Mouse (Mus musculus) hindbrain, embryonic 16.5 days (tissue): Measurements from ENCODE around the gene Ppp6r3. TPM values are rescaled to one million over a fixed set of nuclear protein-coding genes. Genes with fewer than 3 reads are reported as not detected.

Experiments
- ATAC-seq: fragments of 200-750 bp; cut with Nextera tagmentation; 2 replicates; pipeline ENCODE4 v1.8.0; 2017; ENCODE audit warnings: moderate TSS enrichment, moderate library complexity
- H3K27ac ChIP-seq: fragments of 300-500 bp; sonication (generic); 2 replicates; pipeline ENCODE4 v1.5.1; 2014; ENCODE audit warnings: low read depth, mild to moderate bottlenecking, control low read depth, low read length, moderate library complexity
- H3K27me3 ChIP-seq: fragments of 300-500 bp; sonication (generic); replicated peaks from 2 replicates; pipeline ENCODE4 v1.6.1; 2014; ENCODE audit warnings: low read length; ENCODE audit not compliant: control insufficient read depth, insufficient read depth
- H3K36me3 ChIP-seq: fragments of 300-500 bp; sonication (generic); 2 replicates; pipeline ENCODE4 v1.6.1; 2014; ENCODE audit warnings: mild to moderate bottlenecking, low read length, moderate library complexity, mixed read lengths; ENCODE audit not compliant: control insufficient read depth, insufficient read depth
- H3K4me1 ChIP-seq: fragments of 300-500 bp; sonication (generic); 2 replicates; pipeline ENCODE4 v1.6.1; 2014; ENCODE audit warnings: low read depth, low read length; ENCODE audit not compliant: control insufficient read depth, insufficient read depth
- H3K4me2 ChIP-seq: fragments of 300-500 bp; sonication (generic); 2 replicates; pipeline ENCODE4 v1.6.1; 2014; ENCODE audit warnings: mild to moderate bottlenecking, low read length, control low read depth, moderate library complexity
- H3K4me3 ChIP-seq: fragments of 300-500 bp; sonication (generic); 2 replicates; pipeline ENCODE4 v1.5.1; 2014; ENCODE audit warnings: mild to moderate bottlenecking, low read length, control low read depth, moderate library complexity
- H3K9ac ChIP-seq: fragments of 300-500 bp; sonication (generic); 2 replicates; pipeline ENCODE4 v1.6.1; 2014; ENCODE audit warnings: low read depth, mild to moderate bottlenecking, control low read depth, low read length, moderate library complexity
- H3K9me3 ChIP-seq: fragments of 300-500 bp; sonication (generic); 2 replicates; pipeline ENCODE4 v1.6.1; 2014; ENCODE audit warnings: mild to moderate bottlenecking, low read length, moderate library complexity; ENCODE audit not compliant: control insufficient read depth
- WGBS: fragments of 180-500 bp; shearing (Covaris S2); extraction: QIAGEN DNeasy Blood & Tissue Kit; methylation state at CpG from one replicate; pipeline ENCODE4 v1.1.7; 2014; 5-methylcytosine and 5-hydroxymethylcytosine counted together
- polyA plus RNA-seq: library from polyadenylated mRNA; unstranded; fragments of >200 nt; fragmentation: Nextera tagmentation; extraction: Ambion mirVana; gene quantifications from 2 replicates; pipeline ENCODE4 v1.2.1, GENCODE M21; 2015

Gene Ppp6r3
- polyA plus RNA-seq, 1 experiment from 2014 or later = 49.7 TPM

GRCm38 (mm10) chr19:3451649-3452048 lies 123.9 kb downstream of the Ppp6r3 start:
- H3K9ac ChIP-seq = no peak overlapping the region
- no peak overlapping the region for H3K27ac ChIP-seq
- H3K27me3 ChIP-seq = no peaks in the 10 kb centered on the region
- peaks cover 5% of the 10 kb centered on the region for H3K4me1 ChIP-seq
- WGBS = 45% methylated on average over 6 of the region's 6 CpGs
- ATAC-seq = peak; percentile 44
- H3K4me2 ChIP-seq = no peak overlapping the region
- 0 out of 2 replicates have a peak, but pooled peaks cover under 1% of the 10 kb centered on the region for H3K36me3 ChIP-seq
- H3K9me3 ChIP-seq = no peaks in the 10 kb centered on the region
- H3K4me3 ChIP-seq = no peak overlapping the region

- no peak overlapping the region for H3K4me3 ChIP-seq
- H3K4me1 ChIP-seq = peaks cover 5% of the 10 kb centered on the region
- H3K36me3 ChIP-seq = no peaks in the 10 kb centered on the region
- no peaks in the 10 kb centered on the region for H3K27me3 ChIP-seq
- H3K9ac ChIP-seq = no peak overlapping the region
- no peak overlapping the region for H3K27ac ChIP-seq
- peak; percentile 85 for ATAC-seq
- no peak overlapping the region for H3K4me2 ChIP-seq
- 20% methylated on average over 6 of the region's 6 CpGs for WGBS
- H3K9me3 ChIP-seq = no peaks in the 10 kb centered on the region
These were observed 124.4 kb downstream of the Ppp6r3 start for GRCm38 (mm10) chr19:3451170-3451569.

- Histone ChIP-seq H3K4me3 (no peak overlapping the region), H3K36me3 (no peaks in the 10 kb centered on the region), H3K4me2 (no peak overlapping the region), H3K27me3 (no peaks in the 10 kb centered on the region), H3K9me3 (no peaks in the 10 kb centered on the region), H3K9ac (no peak overlapping the region), H3K4me1 (peaks cover 5% of the 10 kb centered on the region), H3K27ac (no peak overlapping the region)
- ATAC-seq = peak; percentile 32; the same call in 1 of the 2 replicates
- WGBS = 96% methylated on average over 3 of the region's 3 CpGs
These were observed 124.8 kb downstream of the Ppp6r3 start for GRCm38 (mm10) chr19:3450714-3451113.

GRCm38 (mm10) chr19:3449248-3449647 lies 126.3 kb downstream of the Ppp6r3 start:
- no peak for ATAC-seq
- no peaks in the 10 kb centered on the region for H3K9me3 ChIP-seq
- no peak overlapping the region for H3K9ac ChIP-seq
- H3K4me2 ChIP-seq = no peak overlapping the region
- no peak overlapping the region for H3K4me3 ChIP-seq
- WGBS = 79% methylated on average over 3 of the region's 3 CpGs
- no peak overlapping the region for H3K27ac ChIP-seq
- H3K27me3 ChIP-seq = no peaks in the 10 kb centered on the region
- H3K36me3 ChIP-seq = no peaks in the 10 kb centered on the region
- peaks cover 5% of the 10 kb centered on the region for H3K4me1 ChIP-seq

- 79% methylated on average over 3 of the region's 3 CpGs for WGBS
- Histone ChIP-seq H3K27ac (no peak overlapping the region), H3K27me3 (no peaks in the 10 kb centered on the region), H3K9me3 (no peaks in the 10 kb centered on the region), H3K4me2 (no peak overlapping the region), H3K9ac (no peak overlapping the region), H3K4me1 (peaks cover 5% of the 10 kb centered on the region), H3K4me3 (no peak overlapping the region), H3K36me3 (no peaks in the 10 kb centered on the region)
- ATAC-seq = no peak
These were observed 128.2 kb downstream of the Ppp6r3 start for GRCm38 (mm10) chr19:3447348-3447747.

GRCm38 (mm10) chr19:3441092-3441491 lies 134.5 kb downstream of the Ppp6r3 start:
- Histone ChIP-seq H3K4me1 (peaks cover 3% of the 10 kb centered on the region; the same call in 1 of the 2 replicates), H3K27ac (no peak overlapping the region), H3K9ac (no peak overlapping the region; the same call in 1 of the 2 replicates), H3K36me3 (no peaks in the 10 kb centered on the region), H3K4me2 (peak overlapping the region; percentile 16; the same call in 1 of the 2 replicates), H3K4me3 (no peak overlapping the region), H3K9me3 (no peaks in the 10 kb centered on the region), H3K27me3 (no peaks in the 10 kb centered on the region)
- 29% methylated on average over 10 of the region's 10 CpGs for WGBS
- ATAC-seq = peak; percentile 37; the same call in 1 of the 2 replicates

GRCm38 (mm10) chr19:3440667-3441066 lies 134.9 kb downstream of the Ppp6r3 start:
- Histone ChIP-seq H3K9ac (peak overlapping the region; percentile 41; the same call in 1 of the 2 replicates), H3K4me2 (peak overlapping the region; percentile 16; the same call in 1 of the 2 replicates), H3K27ac (no peak overlapping the region), H3K9me3 (no peaks in the 10 kb centered on the region), H3K4me1 (peaks cover 3% of the 10 kb centered on the region; the same call in 1 of the 2 replicates), H3K27me3 (no peaks in the 10 kb centered on the region), H3K36me3 (no peaks in the 10 kb centered on the region), H3K4me3 (no peak overlapping the region)
- ATAC-seq = 0 out of 2 replicates have a peak, but pooled peaks have one; percentile 18
- WGBS = 53% methylated on average over 5 of the region's 5 CpGs

- Histone ChIP-seq H3K4me1 (peaks cover 3% of the 10 kb centered on the region; the same call in 1 of the 2 replicates), H3K9ac (no peak overlapping the region), H3K36me3 (no peaks in the 10 kb centered on the region), H3K4me2 (no peak overlapping the region), H3K4me3 (no peak overlapping the region), H3K27ac (no peak overlapping the region), H3K27me3 (no peaks in the 10 kb centered on the region), H3K9me3 (no peaks in the 10 kb centered on the region)
- no peak for ATAC-seq
- 71% methylated on average over 5 of the region's 5 CpGs for WGBS
These were observed 137.6 kb downstream of the Ppp6r3 start for GRCm38 (mm10) chr19:3437980-3438379.

GRCm38 (mm10) chr19:3436840-3437239 lies 138.7 kb downstream of the Ppp6r3 start:
- no peak overlapping the region for H3K9ac ChIP-seq
- no peak overlapping the region for H3K4me3 ChIP-seq
- no peaks in the 10 kb centered on the region for H3K9me3 ChIP-seq
- WGBS = 59% methylated on average over 9 of the region's 9 CpGs
- H3K27me3 ChIP-seq = no peaks in the 10 kb centered on the region
- peaks cover 3% of the 10 kb centered on the region; the same call in 1 of the 2 replicates for H3K4me1 ChIP-seq
- no peaks in the 10 kb centered on the region for H3K36me3 ChIP-seq
- no peak overlapping the region for H3K27ac ChIP-seq
- no peak for ATAC-seq
- H3K4me2 ChIP-seq = no peak overlapping the region
